Mouse (Mus musculus): Measurements from ENCODE around the gene Yipf2. TPM values are rescaled to one million over a fixed set of nuclear protein-coding genes. Genes with fewer than 3 reads are reported as not detected.
"Not testable (repeated sequence)": the region's sequence is repeated elsewhere in the genome, so short reads cannot be mapped to it uniquely, and the experiment has no call there.

Gene Yipf2
- total RNA-seq, 2 experiments from 2014 or later: 6.6 to 7.7 TPM

- DNase-seq: no peak
Measured at GRCm38 (mm10) chr9:21594838-21595237, 2.2 kb upstream of the Yipf2 start.

GRCm38 (mm10) chr9:21594350-21594749 is 1.7 kb upstream of the Yipf2 start:
- not testable (repeated sequence) for DNase-seq

GRCm38 (mm10) chr9:21593122-21593721 is 594 bp upstream of the Yipf2 start:
- DNase-seq: peak; percentile 63

GRCm38 (mm10) chr9:21591831-21592702 is 561 bp downstream of the Yipf2 start:
- DNase-seq: no peak

- DNase-seq: no peak
Measured at GRCm38 (mm10) chr9:21591127-21591830, 1.3 kb downstream of the Yipf2 start.

GRCm38 (mm10) chr9:21589538-21589937 is 3.1 kb downstream of the Yipf2 start:
- DNase-seq: no peak

GRCm38 (mm10) chr9:21588350-21588749 is 4.3 kb downstream of the Yipf2 start:
- no peak for DNase-seq

- no peak for DNase-seq
Measured at GRCm38 (mm10) chr9:21587678-21588349, 4.8 kb downstream of the Yipf2 start.

- DNase-seq: no peak
Measured at GRCm38 (mm10) chr9:21585401-21585800, 7.2 kb downstream of the Yipf2 start.

GRCm38 (mm10) chr9:21578226-21578625 is 14.4 kb downstream of the Yipf2 start:
- DNase-seq: no peak

GRCm38 (mm10) chr9:21576286-21576685 is 16.3 kb downstream of the Yipf2 start:
- no peak for DNase-seq

- no peak for DNase-seq
Measured at GRCm38 (mm10) chr9:21575253-21575652, 17.4 kb downstream of the Yipf2 start.

GRCm38 (mm10) chr9:21574012-21574801 is 18.4 kb downstream of the Yipf2 start:
- DNase-seq: peak; percentile 12

- no peak for DNase-seq
Measured at GRCm38 (mm10) chr9:21568657-21569255, 23.9 kb downstream of the Yipf2 start.

- DNase-seq: no peak
Measured at GRCm38 (mm10) chr9:21567051-21567450, 25.6 kb downstream of the Yipf2 start.

GRCm38 (mm10) chr9:21566538-21566937 is 26.1 kb downstream of the Yipf2 start:
- no peak for DNase-seq

GRCm38 (mm10) chr9:21565004-21565586 is 27.5 kb downstream of the Yipf2 start:
- DNase-seq: no peak

GRCm38 (mm10) chr9:21564420-21564819 is 28.2 kb downstream of the Yipf2 start:
- no peak for DNase-seq

- no peak for DNase-seq
Measured at GRCm38 (mm10) chr9:21559151-21559550, 33.5 kb downstream of the Yipf2 start.

GRCm38 (mm10) chr9:21558366-21558765 is 34.3 kb downstream of the Yipf2 start:
- DNase-seq: peak; percentile 53

- no peak for DNase-seq
Measured at GRCm38 (mm10) chr9:21557556-21557955, 35.1 kb downstream of the Yipf2 start.

All from heart, postnatal 4 days (tissue).